Mouse (Mus musculus): ENCODE data around the gene Vmn1r138.
"Not testable (repeated sequence)": the region's sequence is repeated elsewhere in the genome, so short reads cannot be mapped to it uniquely, and the experiment has no call there.

The Vmn1r138 gene

GRCm38 (mm10) chr7:22028797-22029196 is at the start of gene Vmn1r138:
TSS of gene Vmn1r138 (minus strand) at chr7:22028897.
- DNase-seq = not testable (repeated sequence)

- DNase-seq = not testable (repeated sequence)
Measured at GRCm38 (mm10) chr7:22068757-22069156, 40.1 kb upstream of the Vmn1r138 start, which contains the start of gene Vmn1r139. TSS of gene Vmn1r139 (plus strand) at chr7:22069057.

DNA sequence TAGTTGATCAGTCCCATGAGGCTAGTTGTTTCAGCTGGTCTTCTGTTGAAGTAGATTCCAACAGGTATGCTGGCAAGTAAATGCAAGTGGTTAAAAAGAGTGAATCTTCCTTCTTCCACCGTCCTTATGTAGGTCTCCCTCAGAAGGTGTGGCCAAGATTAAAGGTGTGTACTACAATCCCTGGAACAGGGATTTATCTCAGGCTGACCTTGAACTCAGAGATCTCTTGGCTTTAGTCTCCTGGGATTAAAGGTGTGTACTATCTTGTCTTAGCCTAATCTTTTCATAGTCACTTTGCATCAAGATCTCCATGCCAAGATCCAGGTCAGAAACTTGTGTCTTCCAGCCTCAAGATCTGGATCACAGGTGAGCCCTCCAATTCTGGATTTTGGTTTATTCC is 27.5 kb upstream of the Vmn1r138 start, which contains the start of gene Gm6176:
TSS of gene Gm6176 (minus strand) at position 101 of the 400 bp plus-strand sequence.
- not testable (repeated sequence) for DNase-seq

DNA sequence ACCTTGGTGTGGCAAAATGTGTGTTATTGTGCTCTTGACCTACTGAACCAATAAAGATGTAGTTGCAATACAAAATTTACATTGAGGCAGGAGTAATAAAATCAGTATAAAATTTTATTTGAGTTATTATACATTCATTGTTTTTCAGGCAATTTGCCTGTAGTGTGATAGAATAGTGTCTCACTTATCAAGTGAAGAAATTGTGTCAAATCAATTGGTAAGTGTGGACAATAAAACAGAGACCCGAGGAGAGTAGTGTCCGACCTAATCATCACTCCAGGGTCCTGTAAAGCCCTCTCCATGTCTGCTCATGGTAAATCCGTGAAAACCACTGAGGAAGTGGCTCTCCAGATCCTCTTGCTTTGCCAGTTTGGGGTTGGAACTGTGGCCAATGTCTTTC is 34.4 kb downstream of the Vmn1r138 start, which contains the start of gene Vmn1r137:
TSS of gene Vmn1r137 (plus strand) at position 301 of the 400 bp plus-strand sequence.
- not testable (repeated sequence) for DNase-seq

Data from right cerebral cortex, postnatal 14 days (tissue).